Mouse (Mus musculus): ENCODE data around the gene Galnt14.

Galnt14 gene

GRCm38 (mm10) chr17:73507804-73508535, 202.3 kb downstream of the Galnt14 start:
- DNase-seq (ENCODE audit: low read depth): no peak

- no peak for DNase-seq (ENCODE audit: low read depth)
Measured at GRCm38 (mm10) chr17:73504111-73504510, 206.1 kb downstream of the Galnt14 start.

- no peak for DNase-seq (ENCODE audit: low read depth)
Measured at GRCm38 (mm10) chr17:73502613-73503012, 207.6 kb downstream of the Galnt14 start.

GRCm38 (mm10) chr17:73489519-73489918, 220.7 kb downstream of the Galnt14 start:
- DNase-seq (ENCODE audit: low read depth): no peak

GRCm38 (mm10) chr17:73487792-73488191, 222.5 kb downstream of the Galnt14 start:
- peak; percentile 68 for DNase-seq (ENCODE audit: low read depth)

- no peak for DNase-seq (ENCODE audit: low read depth)
Measured at GRCm38 (mm10) chr17:73487380-73487779, 222.9 kb downstream of the Galnt14 start.

GRCm38 (mm10) chr17:73477096-73478076, 232.9 kb downstream of the Galnt14 start:
- no peak for DNase-seq (ENCODE audit: low read depth)

GRCm38 (mm10) chr17:73474371-73474770, 235.9 kb downstream of the Galnt14 start:
- no peak for DNase-seq (ENCODE audit: low read depth)

GRCm38 (mm10) chr17:73473012-73473411, 237.2 kb downstream of the Galnt14 start:
- DNase-seq (ENCODE audit: low read depth): no peak

- no peak for DNase-seq (ENCODE audit: low read depth)
Measured at GRCm38 (mm10) chr17:73460874-73461273, 249.4 kb downstream of the Galnt14 start.

- DNase-seq (ENCODE audit: low read depth): no peak
Measured at GRCm38 (mm10) chr17:73458741-73459140, 251.5 kb downstream of the Galnt14 start.

GRCm38 (mm10) chr17:73456551-73456950, 253.7 kb downstream of the Galnt14 start:
- DNase-seq (ENCODE audit: low read depth): no peak

- no peak for DNase-seq (ENCODE audit: low read depth)
Measured at GRCm38 (mm10) chr17:73453646-73454045, 256.6 kb downstream of the Galnt14 start.

GRCm38 (mm10) chr17:73452151-73452760, 258.0 kb downstream of the Galnt14 start:
- no peak for DNase-seq (ENCODE audit: low read depth)

- no peak for DNase-seq (ENCODE audit: low read depth)
Measured at GRCm38 (mm10) chr17:73449104-73449503, 261.1 kb downstream of the Galnt14 start.
